Mouse (Mus musculus) myocyte (in vitro differentiated cells): Measurements from ENCODE around the gene Fam241b. TPM values are rescaled to one million over a fixed set of nuclear protein-coding genes. Genes with fewer than 3 reads are reported as not detected.

Experiments
- H3K27me3 ChIP-seq: one replicate; pipeline ENCODE4 v1.6.1; 2011; ENCODE audit not compliant: control insufficient read depth, insufficient read depth, insufficient read length
- H3K36me3 ChIP-seq: one replicate; pipeline ENCODE4 v1.6.1; 2011; ENCODE audit not compliant: control insufficient read depth, insufficient read depth
- H3K4me2 ChIP-seq: one replicate; pipeline ENCODE4 v1.6.1; 2011; ENCODE audit warnings: low read depth, control low read depth
- H3K4me3 ChIP-seq: one replicate; pipeline ENCODE4 v1.5.1; 2011; ENCODE audit warnings: mild to moderate bottlenecking, control low read depth, moderate library complexity
- H3K79me2 ChIP-seq: one replicate; pipeline ENCODE4 v1.6.1; 2011; ENCODE audit not compliant: control insufficient read depth, insufficient read depth
- H3ac ChIP-seq: one replicate; pipeline ENCODE4 v1.6.1; 2011; ENCODE audit not compliant: control insufficient read depth, insufficient read length
- CEBPB ChIP-seq: IDR thresholded peaks from 2 replicates; pipeline ENCODE4 v1.6.1; 2011; ENCODE audit warnings: mild to moderate bottlenecking, moderate library complexity; ENCODE audit not compliant: poor library complexity, insufficient read depth, severe bottlenecking
- E2F4 ChIP-seq: IDR thresholded peaks from one replicate; pipeline ENCODE4 v1.6.1; 2011; ENCODE audit warnings: mild to moderate bottlenecking, control low read depth, moderate library complexity; ENCODE audit not compliant: insufficient read depth
- MAX ChIP-seq: IDR thresholded peaks from one replicate; pipeline ENCODE4 v1.6.1; 2011; ENCODE audit warnings: low read depth, mild to moderate bottlenecking, control low read depth
- MYOD1 ChIP-seq, 3 experiments: IDR thresholded peaks; one replicate each; pipeline ENCODE4 v1.6.1; 2011; ENCODE audit warnings: control low read depth in 2 of 3, low read depth in 2 of 3, mild to moderate bottlenecking in 2 of 3, moderate library complexity in 1 of 3; ENCODE audit not compliant: insufficient read length in 2 of 3, control insufficient read depth in 1 of 3
- MYOG ChIP-seq, 3 experiments: IDR thresholded peaks; one replicate each; pipeline ENCODE4 v1.6.1; 2011; ENCODE audit warnings: control low read depth in 2 of 3, low read depth in 2 of 3, mild to moderate bottlenecking in 2 of 3; ENCODE audit not compliant: insufficient read length in 2 of 3, control insufficient read depth in 1 of 3, insufficient read depth in 1 of 3
- POLR2A ChIP-seq: IDR thresholded peaks from one replicate; pipeline ENCODE4 v1.6.1; 2011; ENCODE audit warnings: low read depth, mild to moderate bottlenecking, control low read depth, moderate library complexity; ENCODE audit not compliant: insufficient read length
- POLR2AphosphoS2 ChIP-seq: IDR thresholded peaks from one replicate; pipeline ENCODE4 v1.6.1; 2011; ENCODE audit warnings: low read depth, control low read depth; ENCODE audit not compliant: insufficient read length
- REST ChIP-seq: IDR thresholded peaks from one replicate; pipeline ENCODE4 v1.6.1; 2011; ENCODE audit warnings: mild to moderate bottlenecking, control low read depth, moderate library complexity; ENCODE audit not compliant: insufficient read depth, insufficient read length
- SRF ChIP-seq: IDR thresholded peaks from one replicate; pipeline ENCODE4 v1.6.1; 2011; ENCODE audit warnings: low read depth; ENCODE audit not compliant: control insufficient read depth, insufficient read length
- TCF12 ChIP-seq: IDR thresholded peaks from one replicate; pipeline ENCODE4 v1.6.1; 2011; ENCODE audit warnings: mild to moderate bottlenecking, control low read depth; ENCODE audit not compliant: poor library complexity, insufficient read depth, severe bottlenecking
- TCF3 ChIP-seq: IDR thresholded peaks from one replicate; pipeline ENCODE4 v1.6.1; 2011; ENCODE audit warnings: low read depth, control low read depth; ENCODE audit not compliant: insufficient read length
- USF1 ChIP-seq: IDR thresholded peaks from one replicate; pipeline ENCODE4 v1.6.1; 2011; ENCODE audit warnings: low read depth, mild to moderate bottlenecking, control low read depth, moderate library complexity
- polyA plus RNA-seq: library from polyadenylated mRNA; unstranded; fragments of >200 nt; fragmentation: generic; extraction: Trizol; gene quantifications from one replicate; pipeline ENCODE4 v1.2.1, GENCODE M21; 2012; ENCODE audit warnings: missing spikeins

The Fam241b gene
- polyA plus RNA-seq, 1 experiment = 3.3 TPM

GRCm38 (mm10) chr10:62107048-62107447 is 36.7 kb downstream of the Fam241b start:
- H3K27me3 ChIP-seq = peaks cover 40% of the 10 kb centered on the region
- no peaks in the 10 kb centered on the region for H3K79me2 ChIP-seq
- no peaks in the 10 kb centered on the region for H3K36me3 ChIP-seq
- no peak overlapping the region for H3K4me3 ChIP-seq
- no peak for TF ChIP-seq E2F4
- no peak for TF ChIP-seq REST
- no peak for TF ChIP-seq USF1
- TF ChIP-seq TCF3 = peak; percentile 85
- no peak for TF ChIP-seq POLR2AphosphoS2
- TF ChIP-seq MYOD1 (IDR thresholded peaks at IDR 0.05; ENCODE audit: control insufficient read depth in 1 of 3, insufficient read length in 2 of 3, low read depth in 2 of 3) = peak in 2 of 3 experiments; percentile 69 to 96
- peak; percentile 27 to 97 (median 71) for TF ChIP-seq MYOG (IDR thresholded peaks at IDR 0.05; ENCODE audit: control insufficient read depth in 1 of 3, insufficient read depth in 1 of 3, insufficient read length in 2 of 3, low read depth in 2 of 3)
- no peak for TF ChIP-seq SRF
- no peak for TF ChIP-seq POLR2A
- peak; percentile 17 for TF ChIP-seq TCF12
- TF ChIP-seq CEBPB = no peak
- TF ChIP-seq MAX = no peak
- no peak overlapping the region for H3K4me2 ChIP-seq
- no peak overlapping the region for H3ac ChIP-seq

DNA sequence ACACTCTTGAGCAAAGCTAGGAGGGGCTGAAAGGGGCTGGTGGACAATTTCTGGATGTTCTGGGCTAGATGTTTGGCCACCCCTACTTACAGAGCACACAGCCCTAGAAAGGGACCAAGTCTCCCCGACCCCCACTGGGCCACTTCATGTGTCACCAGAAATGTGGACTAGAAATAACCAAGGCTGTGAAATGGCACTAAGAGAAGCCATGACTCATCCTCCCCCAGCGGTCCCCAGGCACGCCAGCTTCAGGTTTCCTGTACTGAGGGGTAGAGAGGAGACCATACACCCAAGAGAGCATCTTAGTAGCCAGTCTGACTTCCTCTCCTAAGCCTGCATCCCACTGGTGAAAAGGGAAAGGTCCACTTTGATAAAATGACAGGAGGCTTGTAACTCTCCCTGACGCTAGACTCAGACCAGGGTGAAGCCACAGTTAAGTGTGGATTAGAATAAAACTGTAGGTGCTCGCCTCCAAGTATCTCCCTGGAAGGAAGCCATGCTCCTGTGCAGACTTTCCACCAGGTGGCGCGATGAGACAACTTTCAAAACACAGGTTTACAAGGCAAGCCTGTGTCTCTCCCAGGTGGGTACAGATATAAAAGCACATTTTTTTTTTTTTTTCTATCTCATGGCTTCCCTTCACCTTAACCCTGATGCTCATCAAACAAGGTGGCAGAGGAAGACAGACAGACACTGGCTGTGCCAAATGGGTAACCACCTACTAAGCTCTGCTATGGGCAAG is 38.7 kb downstream of the Fam241b start:
- peaks cover 39% of the 10 kb centered on the region for H3K27me3 ChIP-seq
- H3ac ChIP-seq = no peak overlapping the region
- no peaks in the 10 kb centered on the region for H3K36me3 ChIP-seq
- TF ChIP-seq MYOD1 (IDR thresholded peaks at IDR 0.05; ENCODE audit: control insufficient read depth in 1 of 3, insufficient read length in 2 of 3, low read depth in 2 of 3) = no peak
- TF ChIP-seq MAX = no peak
- no peak for TF ChIP-seq USF1
- TF ChIP-seq CEBPB = no peak
- no peak for TF ChIP-seq TCF3
- no peak for TF ChIP-seq POLR2A
- no peak for TF ChIP-seq POLR2AphosphoS2
- no peak for TF ChIP-seq TCF12
- TF ChIP-seq REST = no peak
- no peak for TF ChIP-seq SRF
- no peak overlapping the region for H3K4me3 ChIP-seq
- H3K4me2 ChIP-seq = no peak overlapping the region
- no peaks in the 10 kb centered on the region for H3K79me2 ChIP-seq

DNA sequence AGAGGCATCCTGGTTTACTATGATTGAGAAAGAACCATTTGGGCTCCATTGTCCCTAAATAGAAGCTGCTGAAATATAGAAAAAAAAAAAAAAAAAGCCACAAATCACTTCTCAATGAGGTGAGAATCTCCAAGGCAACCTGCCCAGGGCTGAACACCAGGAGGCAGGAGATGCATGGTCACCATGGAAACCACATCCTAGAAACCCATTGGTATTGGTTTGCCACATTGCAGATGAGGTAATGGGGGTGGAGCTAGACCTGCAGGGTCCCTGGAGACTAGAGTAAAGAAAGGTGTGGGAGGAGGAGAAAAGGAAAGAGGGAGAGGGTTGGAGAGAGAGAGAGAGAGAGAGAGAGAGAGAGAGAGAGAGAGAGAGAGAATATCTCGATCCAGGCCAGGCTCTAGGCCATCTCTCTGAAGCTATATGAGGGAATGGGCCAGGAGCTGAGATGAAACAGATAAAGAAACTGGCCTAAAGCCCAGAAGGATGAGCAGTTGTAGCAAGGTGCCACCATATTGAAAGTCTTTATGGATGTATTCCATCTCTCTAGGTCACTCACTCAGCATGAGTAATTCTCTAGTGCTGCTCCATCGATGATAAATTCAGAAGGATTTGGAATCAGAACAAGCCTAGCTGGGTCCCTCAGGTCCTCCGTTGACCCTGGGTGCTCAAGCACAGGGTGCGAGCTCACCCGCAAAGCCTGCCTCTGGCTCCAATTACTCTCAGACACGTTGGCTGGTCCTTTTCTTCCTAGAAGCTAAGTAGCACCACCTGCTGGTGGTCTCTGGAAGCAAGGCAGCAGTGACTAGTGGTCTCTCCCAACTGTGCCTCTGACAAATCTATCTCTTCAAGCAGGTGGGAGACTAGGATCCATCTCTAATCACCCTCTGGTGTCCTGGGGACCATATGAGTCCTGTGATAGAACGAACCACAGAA is 41.9 kb downstream of the Fam241b start:
- H3K4me2 ChIP-seq = no peak overlapping the region
- peaks cover 21% of the 10 kb centered on the region for H3K27me3 ChIP-seq

GRCm38 (mm10) chr10:62099749-62100403 is 43.8 kb downstream of the Fam241b start:
- TF ChIP-seq TCF12 (no peak), USF1 (no peak), CEBPB (no peak), REST (no peak), MYOD1 (IDR thresholded peaks at IDR 0.05; ENCODE audit: control insufficient read depth in 1 of 3, insufficient read length in 2 of 3, low read depth in 2 of 3) (no peak), E2F4 (no peak), MYOG (IDR thresholded peaks at IDR 0.05; ENCODE audit: control insufficient read depth in 1 of 3, insufficient read depth in 1 of 3, insufficient read length in 2 of 3, low read depth in 2 of 3) (no peak), TCF3 (no peak), MAX (no peak), SRF (no peak), POLR2A (no peak), POLR2AphosphoS2 (no peak)
- no peaks in the 10 kb centered on the region for H3K36me3 ChIP-seq
- H3K4me2 ChIP-seq = no peak overlapping the region
- H3K79me2 ChIP-seq = no peaks in the 10 kb centered on the region
- no peak overlapping the region for H3ac ChIP-seq
- no peak overlapping the region for H3K4me3 ChIP-seq
- peaks cover 33% of the 10 kb centered on the region for H3K27me3 ChIP-seq

More for the DNA sequence above, 41.9 kb downstream of the Fam241b start:
- Histone ChIP-seq H3K4me3 (no peak overlapping the region), H3ac (no peak overlapping the region), H3K79me2 (no peaks in the 10 kb centered on the region), H3K36me3 (no peaks in the 10 kb centered on the region)
- TF ChIP-seq SRF (no peak), E2F4 (no peak), CEBPB (no peak), REST (no peak), USF1 (no peak), POLR2A (no peak), POLR2AphosphoS2 (no peak), TCF3 (no peak)
